Mouse (Mus musculus) forebrain, embryonic 11.5 days (tissue): ENCODE measurements at regions not wholly inside any gene's neighbourhood (a gene's known extent, or its start where the extent isn't known, plus 50 kb on each side); places are given as distances from the start of the nearest gene placed in this dataset.

ENCODE experiments used
- ATAC-seq: fragments of 200-750 bp; cut with Nextera tagmentation; replicated peaks from 2 replicates; pipeline ENCODE4 v1.8.0; 2017; ENCODE audit warnings: moderate TSS enrichment; ENCODE audit not compliant: low FRiP score
- DNase-seq: peaks from one replicate; pipeline ENCODE4 v3.0.0-alpha.2; 2017; ENCODE audit warnings: low spot score
- H3K27ac ChIP-seq: fragments of 300-500 bp; sonication (generic); 2 replicates; pipeline ENCODE4 v1.5.1; 2014; ENCODE audit warnings: low read depth, low read length
- H3K27me3 ChIP-seq: fragments of 300-500 bp; sonication (generic); 2 replicates; pipeline ENCODE4 v1.6.1; 2014; ENCODE audit warnings: mild to moderate bottlenecking, low read length, mixed read lengths; ENCODE audit not compliant: control insufficient read depth, insufficient read depth
- H3K36me3 ChIP-seq: fragments of 300-500 bp; sonication (generic); 2 replicates; pipeline ENCODE4 v1.6.1; 2014; ENCODE audit warnings: mild to moderate bottlenecking, low read length, moderate library complexity, mixed read lengths; ENCODE audit not compliant: control insufficient read depth, insufficient read depth
- H3K4me1 ChIP-seq: fragments of 300-500 bp; sonication (generic); replicated peaks from 2 replicates; pipeline ENCODE4 v1.6.1; 2014; ENCODE audit warnings: low read length, mixed read lengths; ENCODE audit not compliant: control insufficient read depth, insufficient read depth
- H3K4me2 ChIP-seq: fragments of 300-500 bp; sonication (generic); 2 replicates; pipeline ENCODE4 v1.6.1; 2014; ENCODE audit warnings: low read depth, mild to moderate bottlenecking, low read length, moderate library complexity, mixed read lengths; ENCODE audit not compliant: severe bottlenecking
- H3K4me3 ChIP-seq: fragments of 300-500 bp; sonication (generic); 2 replicates; pipeline ENCODE4 v1.5.1; 2014; ENCODE audit warnings: low read depth, low read length
- H3K9ac ChIP-seq: fragments of 300-500 bp; sonication (generic); 2 replicates; pipeline ENCODE4 v1.6.1; 2014; ENCODE audit warnings: low read length
- H3K9me3 ChIP-seq: fragments of 300-500 bp; sonication (generic); 2 replicates; pipeline ENCODE4 v1.6.1; 2016; ENCODE audit warnings: low read length, mixed read lengths; ENCODE audit not compliant: control insufficient read depth
- WGBS: fragments of 180-500 bp; shearing (Covaris S2); extraction: QIAGEN DNeasy Blood & Tissue Kit; methylation state at CpG from one replicate; pipeline ENCODE4 v1.1.7; 2014; 5-methylcytosine and 5-hydroxymethylcytosine counted together

DNA sequence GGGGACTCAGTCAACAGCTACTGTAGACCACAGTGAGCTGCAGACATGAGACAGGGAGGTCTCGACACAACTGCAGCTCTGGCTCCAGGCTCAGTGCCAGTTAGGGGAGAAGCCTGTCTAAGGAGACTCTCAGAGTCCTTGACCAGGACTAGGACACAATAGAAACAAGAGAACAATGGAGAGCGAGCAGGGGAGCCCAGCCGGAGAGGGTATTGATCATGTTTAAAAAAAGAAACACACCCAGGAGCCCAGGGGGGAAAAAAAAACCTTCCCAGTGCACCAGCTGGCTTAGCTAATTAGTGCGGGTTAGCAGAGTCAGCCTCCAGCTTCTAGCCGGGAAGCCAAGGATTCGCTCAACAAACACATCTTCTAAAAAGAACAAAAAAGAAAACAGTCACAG is 78.4 kb downstream of the Gm4791 start:
- Histone ChIP-seq H3K27me3 (no peaks in the 10 kb centered on the region), H3K4me2 (no peak overlapping the region), H3K27ac (no peak overlapping the region), H3K9me3 (no peaks in the 10 kb centered on the region), H3K4me1 (no peaks in the 10 kb centered on the region; the same call in 1 of the 2 replicates), H3K36me3 (no peaks in the 10 kb centered on the region), H3K4me3 (no peak overlapping the region), H3K9ac (no peak overlapping the region)
- WGBS = 4% methylated on average over 6 of the region's 6 CpGs
- ATAC-seq = no peak
- DNase-seq = no peak

GRCm38 (mm10) chr9:47077416-47077815 is 78.9 kb downstream of the Gm4791 start:
- H3K4me3 ChIP-seq = no peak overlapping the region
- H3K27me3 ChIP-seq = no peaks in the 10 kb centered on the region
- no peaks in the 10 kb centered on the region for H3K9me3 ChIP-seq
- no peak for DNase-seq
- WGBS = 17% methylated on average over 2 of the region's 2 CpGs
- H3K9ac ChIP-seq = no peak overlapping the region
- no peaks in the 10 kb centered on the region; the same call in 1 of the 2 replicates for H3K4me1 ChIP-seq
- H3K36me3 ChIP-seq = no peaks in the 10 kb centered on the region
- no peak overlapping the region for H3K4me2 ChIP-seq
- no peak for ATAC-seq
- H3K27ac ChIP-seq = no peak overlapping the region

DNA sequence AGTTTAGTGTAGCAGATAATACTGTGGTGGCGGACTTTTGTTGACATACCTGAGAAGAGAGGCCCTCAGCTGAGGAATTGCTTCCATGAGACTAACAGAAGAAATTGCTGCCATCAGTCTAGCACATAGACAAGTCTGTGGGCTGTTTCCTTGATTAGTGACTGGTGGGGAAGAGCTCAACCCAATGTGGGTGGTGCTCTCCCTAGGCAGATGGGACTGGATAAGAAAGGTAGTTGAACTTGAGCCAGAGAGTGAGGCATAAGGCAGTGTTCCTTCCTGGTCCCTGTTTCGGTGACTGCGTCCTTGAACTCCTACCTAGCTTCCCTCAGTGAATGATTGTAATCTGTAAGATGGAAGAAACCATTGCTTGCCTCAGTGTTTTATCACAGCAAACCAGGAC is 79.4 kb downstream of the Gm4791 start:
- DNase-seq (no peak), ATAC-seq (no peak)
- no peaks in the 10 kb centered on the region; the same call in 1 of the 2 replicates for H3K4me1 ChIP-seq
- no peaks in the 10 kb centered on the region for H3K9me3 ChIP-seq
- no peak overlapping the region for H3K4me2 ChIP-seq
- H3K27me3 ChIP-seq = no peaks in the 10 kb centered on the region
- no peaks in the 10 kb centered on the region for H3K36me3 ChIP-seq
- no peak overlapping the region for H3K27ac ChIP-seq
- no peak overlapping the region for H3K9ac ChIP-seq
- 89% methylated on average over 3 of the region's 3 CpGs for WGBS
- no peak overlapping the region for H3K4me3 ChIP-seq

DNA sequence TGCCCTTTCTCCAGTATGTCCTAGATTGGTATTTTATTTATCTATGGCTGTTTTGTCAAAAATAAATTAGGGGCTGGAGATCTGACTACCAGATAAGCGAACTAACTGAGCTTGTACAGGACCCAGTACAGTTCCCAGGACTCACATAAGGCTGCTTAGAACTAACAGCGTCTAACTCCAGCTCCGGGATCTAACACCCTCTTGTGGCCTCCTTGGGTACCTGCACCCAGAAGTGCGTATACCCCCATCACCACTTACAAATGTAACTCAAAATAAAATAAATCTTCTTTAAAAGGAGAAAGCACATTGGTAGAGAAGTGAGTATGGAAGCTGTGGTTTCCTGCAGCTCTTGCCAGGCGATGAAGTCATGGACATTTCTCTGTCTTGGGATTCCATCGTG is 82.9 kb downstream of the Gm4791 start:
- DNase-seq (no peak), ATAC-seq (no peak)
- Histone ChIP-seq H3K4me3 (no peak overlapping the region), H3K27me3 (no peaks in the 10 kb centered on the region), H3K36me3 (no peaks in the 10 kb centered on the region), H3K9me3 (no peaks in the 10 kb centered on the region), H3K27ac (no peak overlapping the region), H3K9ac (no peak overlapping the region), H3K4me2 (no peak overlapping the region), H3K4me1 (no peaks in the 10 kb centered on the region; the same call in 1 of the 2 replicates)
- 94% methylated on average over 6 of the region's 6 CpGs for WGBS

- Histone ChIP-seq H3K9ac (no peak overlapping the region), H3K27me3 (no peaks in the 10 kb centered on the region), H3K4me1 (no peaks in the 10 kb centered on the region), H3K27ac (no peak overlapping the region), H3K36me3 (no peaks in the 10 kb centered on the region), H3K9me3 (no peaks in the 10 kb centered on the region), H3K4me2 (no peak overlapping the region), H3K4me3 (no peak overlapping the region)
- DNase-seq (no peak), ATAC-seq (no peak)
- WGBS = 89% methylated on average over 10 of the region's 10 CpGs
Observed at GRCm38 (mm10) chr9:47091796-47092195, 93.3 kb downstream of the Gm4791 start.

DNA sequence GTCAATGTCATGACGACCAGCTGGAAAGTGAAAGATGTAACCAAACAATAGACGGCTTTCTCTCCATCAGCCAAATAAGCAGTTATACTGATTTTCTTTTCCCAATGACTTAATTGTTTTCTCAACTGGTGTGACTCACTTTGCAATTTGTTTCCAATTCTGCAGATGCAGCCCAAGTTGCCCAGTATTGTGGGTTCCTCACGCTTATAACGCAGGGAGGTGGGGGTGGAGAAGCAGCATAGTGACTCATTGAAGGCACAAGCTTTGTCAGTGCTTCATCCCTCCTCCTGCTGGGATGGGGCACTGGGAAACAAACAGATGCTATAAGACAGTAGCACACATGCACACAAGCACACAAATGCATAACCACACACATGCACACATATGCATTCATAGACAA is 97.1 kb downstream of the Gm4791 start:
- ATAC-seq (no peak), DNase-seq (no peak)
- Histone ChIP-seq H3K4me2 (no peak overlapping the region), H3K9ac (no peak overlapping the region), H3K9me3 (no peaks in the 10 kb centered on the region), H3K4me3 (no peak overlapping the region), H3K27ac (no peak overlapping the region), H3K27me3 (no peaks in the 10 kb centered on the region), H3K4me1 (no peaks in the 10 kb centered on the region), H3K36me3 (no peaks in the 10 kb centered on the region)
- WGBS = 85% methylated on average over 4 of the region's 4 CpGs

GRCm38 (mm10) chr9:47103316-47103715 is 104.8 kb downstream of the Gm4791 start:
- WGBS = 96% methylated on average over 3 of the region's 3 CpGs
- Histone ChIP-seq H3K4me2 (no peak overlapping the region), H3K4me3 (no peak overlapping the region), H3K27me3 (no peaks in the 10 kb centered on the region), H3K9me3 (no peaks in the 10 kb centered on the region), H3K9ac (no peak overlapping the region), H3K27ac (no peak overlapping the region), H3K36me3 (no peaks in the 10 kb centered on the region), H3K4me1 (no peaks in the 10 kb centered on the region)
- DNase-seq (no peak), ATAC-seq (no peak)

DNA sequence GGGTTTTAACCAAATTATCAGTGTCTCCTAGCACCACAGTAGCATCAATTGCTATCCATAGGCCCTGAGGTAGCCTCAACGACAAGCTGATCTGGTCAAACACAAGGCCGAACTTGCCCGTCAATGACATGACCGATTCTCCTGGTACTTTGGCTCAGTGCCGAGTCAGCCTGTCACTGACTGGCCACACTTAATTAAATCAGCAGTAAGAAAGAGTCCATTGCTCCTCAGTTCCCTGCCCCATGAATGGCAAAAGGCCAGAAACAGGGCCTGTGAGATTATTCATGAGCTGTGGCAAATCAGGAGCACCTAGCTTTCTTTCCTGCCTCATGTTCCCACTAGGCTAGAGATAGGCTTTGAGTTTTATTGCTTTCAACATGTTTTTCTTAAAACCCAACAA is 105.4 kb downstream of the Gm4791 start:
- Histone ChIP-seq H3K27me3 (no peaks in the 10 kb centered on the region), H3K27ac (no peak overlapping the region), H3K9ac (no peak overlapping the region), H3K4me3 (no peak overlapping the region), H3K4me1 (no peaks in the 10 kb centered on the region), H3K9me3 (no peaks in the 10 kb centered on the region), H3K4me2 (no peak overlapping the region), H3K36me3 (no peaks in the 10 kb centered on the region)
- ATAC-seq (no peak), DNase-seq (no peak)
- WGBS = 87% methylated on average over 5 of the region's 5 CpGs

DNA sequence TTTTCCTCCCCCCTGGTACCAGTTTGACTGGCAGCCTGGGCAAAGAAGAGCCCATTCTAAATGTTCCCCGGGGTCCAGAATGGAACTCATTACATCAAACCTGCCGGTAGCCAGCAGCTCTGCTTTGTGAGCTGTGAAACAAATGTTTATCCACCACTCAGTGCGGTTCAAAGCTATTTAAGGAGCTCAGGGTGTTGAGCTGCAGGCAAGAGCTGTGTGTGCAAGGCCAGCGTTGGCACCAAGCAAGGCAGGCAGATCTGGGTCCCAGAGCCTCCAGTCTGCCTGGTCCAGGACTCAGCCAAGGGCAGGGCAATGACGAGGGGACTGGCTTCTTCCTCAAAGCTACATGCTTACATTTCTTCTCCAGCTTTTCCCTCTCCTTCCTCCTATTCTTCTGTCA is 109.6 kb downstream of the Gm4791 start:
- DNase-seq = no peak
- Histone ChIP-seq H3K4me3 (no peak overlapping the region), H3K4me1 (no peaks in the 10 kb centered on the region), H3K9me3 (no peaks in the 10 kb centered on the region), H3K27me3 (no peaks in the 10 kb centered on the region), H3K4me2 (no peak overlapping the region), H3K27ac (no peak overlapping the region), H3K36me3 (no peaks in the 10 kb centered on the region), H3K9ac (no peak overlapping the region)
- no peak for ATAC-seq
- 61% methylated on average over 5 of the region's 5 CpGs for WGBS
